ENCODE assay signal across 8 mouse cellular contexts in the genomic region with DNA sequence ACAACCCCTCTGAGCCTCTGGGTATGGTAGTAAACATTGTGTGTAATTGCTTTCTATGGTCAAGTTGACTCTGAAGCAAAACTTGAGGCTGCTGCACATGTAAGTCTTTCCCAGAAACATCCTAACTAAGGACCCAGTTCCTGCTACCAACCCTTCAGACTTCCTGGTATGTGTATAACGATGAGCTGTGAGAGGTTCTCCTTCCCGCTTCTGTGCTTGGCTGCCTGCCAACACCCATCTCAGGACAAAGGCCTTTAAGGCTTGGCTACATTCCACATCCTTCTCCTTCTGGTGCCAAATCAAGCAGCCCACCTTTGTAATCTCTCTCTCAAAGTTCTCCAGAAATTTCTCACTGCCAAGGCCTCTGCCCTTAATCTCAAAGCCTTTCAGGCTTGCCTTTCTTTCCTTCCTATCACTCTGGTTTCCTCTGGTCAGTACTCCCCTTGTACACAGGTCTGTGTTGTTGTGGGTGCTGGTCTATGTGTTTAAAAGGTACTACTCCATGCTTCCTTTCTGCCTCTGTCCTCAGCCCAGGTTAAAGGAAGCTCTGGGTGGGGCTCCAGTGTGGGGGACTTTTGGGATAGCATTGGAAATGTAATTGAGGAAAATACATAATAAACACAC.
DNase-seq lines count a peak whose midpoint lies in the region; ATAC-seq and TF ChIP-seq lines count a peak whose summit lies in the region.

No protein-coding gene starts in this region.

- H3K4me3 ChIP-seq in hindbrain, embryonic 11.5 days (ENCODE audit: low read depth, low read length): no peak overlapping the region
- H3K4me3 ChIP-seq in hindbrain, embryonic 10.5 days: no peak overlapping the region

- 65% methylated on average over 2 of the region's 2 CpGs for WGBS in hindbrain, embryonic 11.5 days
- 58% methylated on average over 2 of the region's 2 CpGs for WGBS in hindbrain, embryonic 10.5 days

- peak; percentile 6 for DNase-seq in hindbrain, embryonic 11.5 days (ENCODE audit: low spot score)
- no peak for DNase-seq in hindbrain, embryonic 10.5 days (ENCODE audit: low spot score)
- peak; percentile 86 for DNase-seq in brain, embryonic 14.5 days (ENCODE audit: low read depth)
- DNase-seq in heart, postnatal 36 days: peak; percentile 2 to 6
- DNase-seq in lung, postnatal 25 days (ENCODE audit: low spot score): peak; percentile 1
- no peak for DNase-seq in spleen, postnatal 36 days (ENCODE audit: low spot score in 2 of 2)
- no peak for DNase-seq in urinary bladder, postnatal 14 days (ENCODE audit: low spot score)
- DNase-seq in adrenal gland, postnatal 4 days (ENCODE audit: low spot score in 2 of 2): no peak

- intact Hi-C loops in heart, postnatal 36 days (cut with DNase I): no loop called here

- no peak overlapping the region for H3K9ac ChIP-seq in hindbrain, embryonic 11.5 days (ENCODE audit: low read depth, low read length)

- H3K27ac ChIP-seq in hindbrain, embryonic 11.5 days (ENCODE audit: low read depth, low read length): no peak overlapping the region
- H3K27ac ChIP-seq in hindbrain, embryonic 10.5 days: no peak overlapping the region

- no peaks in the 10 kb centered on the region for H3K9me3 ChIP-seq in hindbrain, embryonic 11.5 days (ENCODE audit: control insufficient read depth, low read length)
- no peaks in the 10 kb centered on the region for H3K9me3 ChIP-seq in hindbrain, embryonic 10.5 days

- no peak for ATAC-seq in hindbrain, embryonic 11.5 days (ENCODE audit: low FRiP score)

- no peak overlapping the region for H3K4me2 ChIP-seq in hindbrain, embryonic 11.5 days (replicated peaks; ENCODE audit: low read depth, low read length)

- TF ChIP-seq CTCF in brain, embryonic 14.5 days (IDR thresholded peaks at IDR 0.05; ENCODE audit: borderline replicate concordance, extremely low read depth, insufficient read depth, insufficient read length): no peak

- no peaks in the 10 kb centered on the region for H3K27me3 ChIP-seq in hindbrain, embryonic 11.5 days (ENCODE audit: control insufficient read depth, insufficient read depth, low read length)
- H3K27me3 ChIP-seq in hindbrain, embryonic 10.5 days (ENCODE audit: insufficient read depth, poor library complexity, severe bottlenecking): no peaks in the 10 kb centered on the region

- no peaks in the 10 kb centered on the region for H3K36me3 ChIP-seq in hindbrain, embryonic 11.5 days (ENCODE audit: control insufficient read depth, insufficient read depth, low read length)
- no peaks in the 10 kb centered on the region for H3K36me3 ChIP-seq in hindbrain, embryonic 10.5 days

- H3K4me1 ChIP-seq in hindbrain, embryonic 11.5 days (replicated peaks; ENCODE audit: control insufficient read depth, insufficient read depth, low read length): no peaks in the 10 kb centered on the region
- no peaks in the 10 kb centered on the region for H3K4me1 ChIP-seq in hindbrain, embryonic 10.5 days (replicated peaks)

- TF ChIP-seq POLR2A in brain, embryonic 14.5 days (IDR thresholded peaks at IDR 0.05; ENCODE audit: borderline replicate concordance, extremely low read depth, insufficient read depth, insufficient read length, poor library complexity, severe bottlenecking): no peak

Comparison
In these comparisons a context has a peak if more than half of its experiments do, and no peak if none do; other contexts are left out.
1. DNase-seq: peak in hindbrain, embryonic 11.5 days (single experiment), brain, embryonic 14.5 days (single experiment), heart, postnatal 36 days (2 of 2) and lung, postnatal 25 days (single experiment); none in hindbrain, embryonic 10.5 days (single experiment), spleen, postnatal 36 days (0 of 2), urinary bladder, postnatal 14 days (single experiment) and adrenal gland, postnatal 4 days (0 of 2).